Mouse (Mus musculus): ENCODE measurements at regions not wholly inside any gene's neighbourhood (a gene's known extent, or its start where the extent isn't known, plus 50 kb on each side); places are given as distances from the start of the nearest gene placed in this dataset.

DNA sequence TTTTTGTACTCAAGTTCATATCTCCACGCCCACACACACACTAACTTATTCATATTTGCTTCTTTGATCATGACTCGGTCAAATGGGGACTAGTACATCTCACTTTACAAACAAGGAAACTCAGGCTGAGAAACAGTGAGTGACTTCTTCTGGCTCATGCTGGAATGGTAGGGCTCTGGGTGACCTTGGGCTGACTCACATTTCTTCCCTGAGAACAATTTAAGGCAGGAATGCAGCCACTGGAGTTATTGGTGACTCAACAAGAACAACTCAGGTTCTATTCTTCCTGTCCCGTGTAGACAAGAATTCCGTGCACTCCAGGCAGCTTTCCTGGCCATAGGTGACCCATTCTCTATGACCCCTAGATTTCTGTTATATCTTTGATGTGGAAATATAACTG, 87.3 kb downstream of the Naa11 start:
- Histone ChIP-seq H3K4me2 (ENCODE audit: low read depth) (no peak overlapping the region), H3K4me1 (replicated peaks; ENCODE audit: control insufficient read depth in 2 of 2, insufficient read depth in 2 of 2, low read length in 1 of 2) (peaks cover 0 to 2% of the 10 kb centered on the region in 2 experiments; a peak in 2 of 4 replicates), H3K9me3 (ENCODE audit: control insufficient read depth, low read length) (no peaks in the 10 kb centered on the region), H3K27ac (no peak overlapping the region), H3K4me3 (ENCODE audit: insufficient read depth in 1 of 2, low read depth in 2 of 2, low read length in 2 of 2) (no peak overlapping the region), H3K27me3 (ENCODE audit: control insufficient read depth, insufficient read depth, low read length) (no peaks in the 10 kb centered on the region), H3K9ac (replicated peaks) (no peak overlapping the region), H3K36me3 (replicated peaks; ENCODE audit: control insufficient read depth, insufficient read depth, low read depth) (no peaks in the 10 kb centered on the region)
- DNase-seq (ENCODE audit: low read depth in 3 of 3, low spot score in 3 of 3) (no peak), ATAC-seq (ENCODE audit: insufficient read depth) (no peak)
- 67% methylated on average over 4 of the region's 4 CpGs for WGBS (ENCODE audit: insufficient replicate concordance)
- TF ChIP-seq EP300 (IDR thresholded peaks at IDR 0.05; ENCODE audit: low read depth) (no peak), CTCF (IDR thresholded peaks at IDR 0.05; ENCODE audit: low read depth) (no peak)

DNA sequence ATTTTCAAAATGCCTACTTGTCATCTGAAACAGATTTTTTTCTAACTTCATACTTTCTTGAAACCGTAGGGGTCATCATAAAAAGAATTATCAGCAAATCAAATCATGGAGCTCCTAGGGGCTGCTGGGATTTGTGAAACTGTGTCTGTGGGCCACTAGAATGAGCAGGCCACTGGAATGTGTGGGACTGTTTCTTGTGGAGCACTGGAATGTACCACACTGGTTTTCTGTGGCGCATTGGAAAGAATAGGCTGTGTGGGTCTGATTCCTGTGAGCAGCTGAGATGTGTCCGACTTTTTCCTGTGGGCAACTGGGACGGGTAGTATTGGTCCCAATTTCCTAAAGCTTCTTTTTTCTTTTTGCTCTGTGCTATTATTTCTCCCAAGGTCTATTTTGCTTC, 90.6 kb downstream of the Naa11 start:
- WGBS (ENCODE audit: insufficient replicate concordance): 55% methylated on average over 4 of the region's 4 CpGs
- DNase-seq (ENCODE audit: low read depth in 3 of 3, low spot score in 3 of 3) (no peak), ATAC-seq (ENCODE audit: insufficient read depth) (no peak)
- no peaks in the 10 kb centered on the region for H3K36me3 ChIP-seq (replicated peaks; ENCODE audit: control insufficient read depth, insufficient read depth, low read depth)
- no peaks in the 10 kb centered on the region for H3K9me3 ChIP-seq (ENCODE audit: control insufficient read depth, low read length)
- TF ChIP-seq CTCF (IDR thresholded peaks at IDR 0.05; ENCODE audit: low read depth) (no peak), EP300 (IDR thresholded peaks at IDR 0.05; ENCODE audit: low read depth) (no peak)
- H3K4me3 ChIP-seq (ENCODE audit: insufficient read depth in 1 of 2, low read depth in 2 of 2, low read length in 2 of 2): no peak overlapping the region
- H3K9ac ChIP-seq (replicated peaks): no peak overlapping the region
- H3K27ac ChIP-seq: no peak overlapping the region
- H3K27me3 ChIP-seq (ENCODE audit: control insufficient read depth, insufficient read depth, low read length): no peaks in the 10 kb centered on the region
- H3K4me1 ChIP-seq (replicated peaks; ENCODE audit: control insufficient read depth in 2 of 2, insufficient read depth in 2 of 2, low read length in 1 of 2): peaks cover 0 to 2% of the 10 kb centered on the region in 2 experiments; a peak in 2 of 4 replicates
- H3K4me2 ChIP-seq (ENCODE audit: low read depth): no peak overlapping the region

DNA sequence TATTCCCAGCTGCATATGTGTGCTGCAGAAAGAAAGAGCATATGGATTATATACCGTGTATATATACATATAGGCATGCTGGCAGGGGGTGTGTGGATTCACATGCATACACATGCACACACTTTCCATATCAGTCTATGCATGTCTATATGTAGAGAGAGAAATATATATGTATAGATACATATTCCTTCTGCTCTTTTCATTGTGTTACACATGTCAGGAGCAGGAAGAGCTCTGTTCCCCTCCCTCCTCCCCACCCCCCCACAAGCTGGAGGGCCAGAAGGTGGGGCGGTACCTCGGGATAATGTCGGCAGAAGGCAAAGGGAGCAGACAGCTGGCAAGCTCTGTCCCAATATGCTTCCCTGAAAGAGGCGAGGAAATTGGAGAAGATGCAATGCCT, 91.3 kb downstream of the Naa11 start:
- Histone ChIP-seq H3K9me3 (ENCODE audit: control insufficient read depth, low read length) (no peaks in the 10 kb centered on the region), H3K4me1 (replicated peaks; ENCODE audit: control insufficient read depth in 2 of 2, insufficient read depth in 2 of 2, low read length in 1 of 2) (peaks cover 0 to 2% of the 10 kb centered on the region in 2 experiments; a peak in 2 of 4 replicates), H3K36me3 (replicated peaks; ENCODE audit: control insufficient read depth, insufficient read depth, low read depth) (no peaks in the 10 kb centered on the region), H3K4me3 (ENCODE audit: insufficient read depth in 1 of 2, low read depth in 2 of 2, low read length in 2 of 2) (no peak overlapping the region), H3K9ac (replicated peaks) (no peak overlapping the region), H3K27me3 (ENCODE audit: control insufficient read depth, insufficient read depth, low read length) (no peaks in the 10 kb centered on the region), H3K4me2 (ENCODE audit: low read depth) (no peak overlapping the region), H3K27ac (no peak overlapping the region)
- no peak for TF ChIP-seq EP300 (IDR thresholded peaks at IDR 0.05; ENCODE audit: low read depth)
- TF ChIP-seq CTCF (IDR thresholded peaks at IDR 0.05; ENCODE audit: low read depth): no peak
- 63% methylated on average over 5 of the region's 5 CpGs for WGBS (ENCODE audit: insufficient replicate concordance)
- DNase-seq (ENCODE audit: low read depth in 3 of 3, low spot score in 3 of 3) (no peak), ATAC-seq (ENCODE audit: insufficient read depth) (peak; percentile 48; the same call in 1 of the 2 replicates)

DNA sequence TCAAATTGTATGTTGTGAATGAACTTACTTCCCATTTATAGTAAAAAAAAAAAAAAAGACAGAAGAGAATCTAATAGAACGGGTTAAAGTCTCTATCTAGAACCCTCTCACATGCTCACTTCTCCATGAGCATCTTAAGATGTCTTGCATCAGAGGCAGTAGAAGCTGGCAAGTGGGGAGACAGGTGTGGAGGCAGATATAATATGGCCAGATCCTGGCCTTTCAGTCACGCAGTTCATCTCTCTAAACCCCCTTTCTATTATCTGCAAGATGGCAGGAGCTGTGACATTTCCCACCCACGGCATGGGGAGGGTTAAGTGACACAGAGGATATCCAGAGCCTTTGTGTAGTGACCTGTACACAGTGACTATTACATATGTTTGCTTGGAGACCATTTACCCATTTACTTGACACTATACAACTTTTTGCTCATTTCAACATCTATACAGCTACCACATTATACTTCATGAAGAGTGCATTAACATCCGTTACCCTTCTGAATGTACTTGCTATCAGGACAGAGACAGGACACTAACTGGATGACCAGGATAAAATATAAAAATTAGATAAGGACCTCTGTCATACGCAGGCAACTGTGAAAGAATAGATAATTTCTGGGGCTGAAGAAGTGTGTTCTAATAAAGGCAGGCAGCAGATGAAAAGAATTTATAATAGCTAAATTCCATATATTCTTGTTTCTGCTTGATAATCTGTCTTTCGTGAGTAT, 91.9 kb downstream of the Naa11 start:
- 36% methylated on average over 6 of the region's 6 CpGs for WGBS (ENCODE audit: insufficient replicate concordance)
- no peaks in the 10 kb centered on the region for H3K36me3 ChIP-seq (replicated peaks; ENCODE audit: control insufficient read depth, insufficient read depth, low read depth)
- no peak overlapping the region for H3K27ac ChIP-seq
- TF ChIP-seq CTCF (IDR thresholded peaks at IDR 0.05; ENCODE audit: low read depth): no peak
- TF ChIP-seq EP300 (IDR thresholded peaks at IDR 0.05; ENCODE audit: low read depth): peak; percentile 63
- DNase-seq (ENCODE audit: low read depth in 3 of 3, low spot score in 3 of 3) (peak in 1 of 3 experiments; percentile 12), ATAC-seq (ENCODE audit: insufficient read depth) (peak; percentile 90)
- H3K9ac ChIP-seq (replicated peaks): no peak overlapping the region
- H3K27me3 ChIP-seq (ENCODE audit: control insufficient read depth, insufficient read depth, low read length): no peaks in the 10 kb centered on the region
- H3K4me2 ChIP-seq (ENCODE audit: low read depth): no peak overlapping the region
- H3K4me3 ChIP-seq (ENCODE audit: insufficient read depth in 1 of 2, low read depth in 2 of 2, low read length in 2 of 2): no peak overlapping the region
- peaks cover 0 to 2% of the 10 kb centered on the region in 2 experiments; a peak in 2 of 4 replicates for H3K4me1 ChIP-seq (replicated peaks; ENCODE audit: control insufficient read depth in 2 of 2, insufficient read depth in 2 of 2, low read length in 1 of 2)
- no peaks in the 10 kb centered on the region for H3K9me3 ChIP-seq (ENCODE audit: control insufficient read depth, low read length)

GRCm38 (mm10) chr5:97299631-97300030, 92.5 kb downstream of the Naa11 start:
- DNase-seq (ENCODE audit: low read depth in 3 of 3, low spot score in 3 of 3) (no peak), ATAC-seq (ENCODE audit: insufficient read depth) (no peak)
- TF ChIP-seq CTCF (IDR thresholded peaks at IDR 0.05; ENCODE audit: low read depth): no peak
- TF ChIP-seq EP300 (IDR thresholded peaks at IDR 0.05; ENCODE audit: low read depth): no peak
- no peak overlapping the region for H3K4me2 ChIP-seq (ENCODE audit: low read depth)
- no peaks in the 10 kb centered on the region for H3K36me3 ChIP-seq (replicated peaks; ENCODE audit: control insufficient read depth, insufficient read depth, low read depth)
- H3K9ac ChIP-seq (replicated peaks): no peak overlapping the region
- H3K4me3 ChIP-seq (ENCODE audit: insufficient read depth in 1 of 2, low read depth in 2 of 2, low read length in 2 of 2): no peak overlapping the region
- H3K4me1 ChIP-seq (replicated peaks; ENCODE audit: control insufficient read depth in 2 of 2, insufficient read depth in 2 of 2, low read length in 1 of 2): peaks cover 0 to 2% of the 10 kb centered on the region in 2 experiments; a peak in 2 of 4 replicates
- H3K27me3 ChIP-seq (ENCODE audit: control insufficient read depth, insufficient read depth, low read length): no peaks in the 10 kb centered on the region
- WGBS (ENCODE audit: insufficient replicate concordance): 63% methylated on average over 5 of the region's 5 CpGs
- no peaks in the 10 kb centered on the region for H3K9me3 ChIP-seq (ENCODE audit: control insufficient read depth, low read length)
- H3K27ac ChIP-seq: no peak overlapping the region
